Mouse (Mus musculus) liver, embryonic 11.5 days (tissue): ENCODE data around the gene Efcab8. TPM values are rescaled to one million over a fixed set of nuclear protein-coding genes. Genes with fewer than 3 reads are reported as not detected.
"Not testable (repeated sequence)": the region's sequence is repeated elsewhere in the genome, so short reads cannot be mapped to it uniquely, and the experiment has no call there.

Experiments
- ATAC-seq: fragments of 200-750 bp; cut with Nextera tagmentation; replicated peaks from 2 replicates; pipeline ENCODE4 v1.8.0; 2017; ENCODE audit warnings: moderate number of reproducible peaks, mild to moderate bottlenecking, moderate TSS enrichment, moderate library complexity; ENCODE audit not compliant: low FRiP score
- DNase-seq: peaks from one replicate; pipeline ENCODE4 v3.0.0-alpha.2; 2017; ENCODE audit warnings: low spot score
- H3K27ac ChIP-seq: fragments of 300-500 bp; sonication (generic); 2 replicates; pipeline ENCODE4 v1.5.1; 2014; ENCODE audit warnings: mild to moderate bottlenecking, low read depth, low read length, control low read depth
- H3K27me3 ChIP-seq: fragments of 300-500 bp; sonication (generic); replicated peaks from 2 replicates; pipeline ENCODE4 v1.6.1; 2014; ENCODE audit warnings: low read length, mixed read lengths; ENCODE audit not compliant: control insufficient read depth, insufficient read depth
- H3K36me3 ChIP-seq: fragments of 300-500 bp; sonication (generic); 2 replicates; pipeline ENCODE4 v1.6.1; 2014; ENCODE audit warnings: mild to moderate bottlenecking, low read length, moderate library complexity, mixed read lengths; ENCODE audit not compliant: control insufficient read depth, insufficient read depth
- H3K4me1 ChIP-seq: fragments of 300-500 bp; sonication (generic); replicated peaks from 2 replicates; pipeline ENCODE4 v1.6.1; 2014; ENCODE audit warnings: low read length, mixed read lengths; ENCODE audit not compliant: control insufficient read depth, insufficient read depth
- H3K4me2 ChIP-seq: fragments of 300-500 bp; sonication (generic); 2 replicates; pipeline ENCODE4 v1.6.1; 2014; ENCODE audit warnings: mild to moderate bottlenecking, control low read depth, moderate library complexity
- H3K4me3 ChIP-seq: fragments of 300-500 bp; sonication (generic); 2 replicates; pipeline ENCODE4 v1.5.1; 2014; ENCODE audit warnings: low read depth, low read length, control low read depth
- H3K9ac ChIP-seq: fragments of 300-500 bp; sonication (generic); 2 replicates; pipeline ENCODE4 v1.6.1; 2014; ENCODE audit warnings: low read depth, low read length, control low read depth
- H3K9me3 ChIP-seq: fragments of 300-500 bp; sonication (generic); 2 replicates; pipeline ENCODE4 v1.6.1; 2016; ENCODE audit warnings: low read length, inconsistent platforms, mixed read lengths; ENCODE audit not compliant: control insufficient read depth
- WGBS: fragments of 180-500 bp; shearing (Covaris S2); extraction: QIAGEN DNeasy Blood & Tissue Kit; methylation state at CpG from one replicate; pipeline ENCODE4 v1.1.7; 2014; 5-methylcytosine and 5-hydroxymethylcytosine counted together
- polyA plus RNA-seq: library from polyadenylated mRNA; unstranded; fragments of >200 nt; fragmentation: Nextera tagmentation; extraction: Ambion mirVana; gene quantifications from 2 replicates; pipeline ENCODE4 v1.2.1, GENCODE M21; 2014

The Efcab8 gene
- polyA plus RNA-seq, 1 experiment from 2014 or later, result 0.07 TPM

GRCm38 (mm10) chr2:153768881-153769280, 10.8 kb upstream of the Efcab8 start:
- no peaks in the 10 kb centered on the region for H3K4me1 ChIP-seq
- peaks cover 35% of the 10 kb centered on the region for H3K36me3 ChIP-seq
- no peak overlapping the region for H3K9ac ChIP-seq
- H3K27ac ChIP-seq, result no peak overlapping the region
- WGBS, result 92% methylated on average over 2 of the region's 2 CpGs
- no peaks in the 10 kb centered on the region for H3K9me3 ChIP-seq
- H3K27me3 ChIP-seq, result no peaks in the 10 kb centered on the region
- DNase-seq (no peak), ATAC-seq (no peak)
- no peak overlapping the region for H3K4me2 ChIP-seq
- no peak overlapping the region for H3K4me3 ChIP-seq

GRCm38 (mm10) chr2:153772950-153773349, 6.8 kb upstream of the Efcab8 start:
- Histone ChIP-seq H3K36me3 (peaks cover 10% of the 10 kb centered on the region; the same call in 1 of the 2 replicates), H3K4me2 (no peak overlapping the region), H3K9ac (no peak overlapping the region), H3K4me3 (no peak overlapping the region), H3K27me3 (no peaks in the 10 kb centered on the region), H3K9me3 (no peaks in the 10 kb centered on the region), H3K27ac (no peak overlapping the region), H3K4me1 (no peaks in the 10 kb centered on the region)
- DNase-seq, result no peak
- ATAC-seq, result no peak
- 89% methylated on average over 4 of the region's 4 CpGs for WGBS

DNA sequence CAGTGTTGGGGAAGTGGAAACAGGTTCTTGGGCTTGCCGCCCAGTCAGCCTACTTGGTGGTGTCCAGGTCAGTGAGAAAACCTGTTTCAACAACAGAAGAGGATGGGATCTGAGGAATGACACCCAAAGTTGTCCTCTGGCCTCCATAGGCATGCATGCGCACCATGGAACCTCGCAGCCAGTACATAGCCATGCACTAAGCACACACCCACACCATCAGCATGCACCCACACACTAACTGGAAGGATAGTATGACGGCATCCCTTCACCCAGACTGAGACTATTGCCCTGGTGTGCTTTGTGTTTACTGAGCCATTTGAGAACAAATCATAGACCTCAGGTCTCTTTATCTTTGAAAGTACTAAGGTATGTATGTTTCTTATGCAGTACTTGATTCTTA, 4.3 kb upstream of the Efcab8 start:
- H3K9me3 ChIP-seq, result no peaks in the 10 kb centered on the region
- H3K27ac ChIP-seq, result no peak overlapping the region
- no peak overlapping the region for H3K4me2 ChIP-seq
- H3K4me1 ChIP-seq, result peaks cover 7% of the 10 kb centered on the region
- H3K27me3 ChIP-seq, result no peaks in the 10 kb centered on the region
- H3K9ac ChIP-seq, result no peak overlapping the region
- H3K36me3 ChIP-seq, result peaks cover 2% of the 10 kb centered on the region; the same call in 1 of the 2 replicates
- WGBS, result 97% methylated on average over 4 of the region's 4 CpGs
- no peak overlapping the region for H3K4me3 ChIP-seq
- no peak for DNase-seq
- no peak for ATAC-seq

GRCm38 (mm10) chr2:153778638-153779362, 931 bp upstream of the Efcab8 start:
- H3K27me3 ChIP-seq, result no peaks in the 10 kb centered on the region
- WGBS, result 12% methylated on average over 24 of the region's 24 CpGs
- peak overlapping the region; percentile 72 for H3K9ac ChIP-seq
- H3K27ac ChIP-seq, result peak overlapping the region; percentile 71
- no peaks in the 10 kb centered on the region for H3K36me3 ChIP-seq
- DNase-seq, result peak; percentile 87
- H3K4me2 ChIP-seq, result peak overlapping the region; percentile 97
- ATAC-seq, result peak; percentile 89
- H3K4me3 ChIP-seq, result peak overlapping the region; percentile 48
- H3K9me3 ChIP-seq, result no peaks in the 10 kb centered on the region
- H3K4me1 ChIP-seq, result peaks cover 17% of the 10 kb centered on the region

- DNase-seq (no peak), ATAC-seq (peak; percentile 61)
- H3K4me1 ChIP-seq, result peaks cover 17% of the 10 kb centered on the region
- no peak overlapping the region for H3K4me2 ChIP-seq
- 69% methylated on average over 4 of the region's 4 CpGs for WGBS
- no peak overlapping the region for H3K27ac ChIP-seq
- no peaks in the 10 kb centered on the region for H3K9me3 ChIP-seq
- no peaks in the 10 kb centered on the region for H3K27me3 ChIP-seq
- no peak overlapping the region for H3K4me3 ChIP-seq
- H3K36me3 ChIP-seq, result no peaks in the 10 kb centered on the region
- H3K9ac ChIP-seq, result no peak overlapping the region
Observed at GRCm38 (mm10) chr2:153781181-153781580, 1.4 kb downstream of the Efcab8 start.

DNA sequence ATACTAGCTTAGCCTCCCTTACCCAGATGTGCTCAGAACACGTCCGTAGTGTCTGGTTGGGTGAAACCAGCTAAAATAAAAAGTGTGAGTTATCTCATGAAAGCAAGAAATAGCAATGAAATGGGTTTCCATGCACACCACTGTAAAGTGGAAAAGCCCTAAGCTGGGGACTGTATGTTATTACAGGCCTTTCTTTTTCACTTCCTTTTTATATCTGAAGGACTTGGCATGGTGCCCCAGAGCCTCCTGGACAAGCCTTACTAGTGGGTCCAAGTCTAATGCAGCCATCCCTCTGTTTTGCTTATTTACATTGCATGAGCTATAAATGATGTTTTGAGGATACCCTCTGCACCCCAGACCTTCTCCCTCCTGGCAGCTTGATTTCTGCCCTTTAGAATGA, 4.9 kb downstream of the Efcab8 start:
- DNase-seq (no peak), ATAC-seq (no peak)
- H3K4me3 ChIP-seq, result no peak overlapping the region
- H3K9me3 ChIP-seq, result no peaks in the 10 kb centered on the region
- no peaks in the 10 kb centered on the region for H3K27me3 ChIP-seq
- H3K36me3 ChIP-seq, result no peaks in the 10 kb centered on the region
- 92% methylated on average over 2 of the region's 2 CpGs for WGBS
- H3K9ac ChIP-seq, result no peak overlapping the region
- peaks cover 10% of the 10 kb centered on the region for H3K4me1 ChIP-seq
- no peak overlapping the region for H3K27ac ChIP-seq
- H3K4me2 ChIP-seq, result no peak overlapping the region

DNA sequence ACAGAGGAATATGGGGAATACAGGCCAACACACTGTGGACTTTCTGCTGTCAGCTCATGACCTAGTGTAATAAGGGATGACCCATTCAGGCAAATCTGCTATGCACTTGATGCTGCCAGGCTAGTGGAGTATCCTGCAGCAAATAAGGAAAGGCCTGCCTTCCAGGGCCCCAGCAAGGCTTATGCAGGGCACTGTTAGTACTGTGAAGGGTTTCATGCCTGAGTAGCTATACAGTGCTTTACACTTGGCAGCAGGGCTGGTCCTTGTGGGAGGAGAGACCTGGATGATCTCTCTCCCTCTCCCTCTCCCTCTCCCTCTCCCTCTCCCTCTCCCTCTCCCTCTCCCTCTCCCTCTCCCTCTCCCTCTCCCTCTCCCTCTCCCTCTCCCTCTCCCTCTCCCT, 13.6 kb downstream of the Efcab8 start:
- Histone ChIP-seq H3K27ac (no peak overlapping the region), H3K4me3 (no peak overlapping the region), H3K36me3 (no peaks in the 10 kb centered on the region), H3K9me3 (no peaks in the 10 kb centered on the region), H3K9ac (no peak overlapping the region), H3K27me3 (no peaks in the 10 kb centered on the region), H3K4me2 (no peak overlapping the region), H3K4me1 (no peaks in the 10 kb centered on the region)
- ATAC-seq (no peak), DNase-seq (no peak)

- DNase-seq (no peak), ATAC-seq (peak; percentile 68; the same call in 1 of the 2 replicates)
- Histone ChIP-seq H3K36me3 (no peaks in the 10 kb centered on the region), H3K4me3 (no peak overlapping the region), H3K27ac (no peak overlapping the region), H3K4me2 (no peak overlapping the region), H3K9me3 (no peaks in the 10 kb centered on the region), H3K9ac (no peak overlapping the region), H3K27me3 (no peaks in the 10 kb centered on the region), H3K4me1 (no peaks in the 10 kb centered on the region)
- 64% methylated on average over 5 of the region's 5 CpGs for WGBS
Observed at GRCm38 (mm10) chr2:153795090-153795489, 15.4 kb downstream of the Efcab8 start.

GRCm38 (mm10) chr2:153807464-153807863, 27.7 kb downstream of the Efcab8 start:
- not testable (repeated sequence) for H3K4me1 ChIP-seq, ATAC-seq, H3K9ac ChIP-seq, H3K27ac ChIP-seq, H3K4me3 ChIP-seq, H3K36me3 ChIP-seq, H3K4me2 ChIP-seq, H3K9me3 ChIP-seq, H3K27me3 ChIP-seq, DNase-seq
